Mouse (Mus musculus) cerebellum, postnatal 36 days (tissue): ENCODE measurements around the gene Atad1.
"Not testable (repeated sequence)": the region's sequence is repeated elsewhere in the genome, so short reads cannot be mapped to it uniquely, and the experiment has no call there.

Source experiments
- DNase-seq, 2 experiments: peaks; one replicate each; pipeline ENCODE4 v3.0.0; 2021 to 2022; ENCODE audit warnings: mixed read lengths in 2 of 2

The Atad1 gene

DNA sequence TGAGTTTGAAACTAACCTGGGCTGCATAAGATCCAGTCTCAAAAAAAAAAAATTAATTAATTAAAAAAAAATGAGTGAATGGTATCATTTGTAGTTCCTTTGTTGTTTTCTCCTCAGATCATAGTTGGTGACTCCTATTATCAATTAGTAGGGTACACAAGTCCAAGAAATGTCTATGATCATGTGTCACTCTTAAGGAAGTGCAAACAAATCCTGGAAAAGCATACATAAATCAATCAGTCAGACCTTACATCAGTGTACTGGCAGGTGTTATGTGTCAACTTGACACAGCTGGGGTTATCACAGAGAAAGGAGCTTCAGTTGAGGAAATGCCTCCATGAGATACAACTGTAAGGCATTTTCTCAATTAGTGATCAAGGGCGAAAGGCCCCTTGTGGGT is 71.8 kb downstream of the Atad1 start:
- not testable (repeated sequence) for DNase-seq

DNA sequence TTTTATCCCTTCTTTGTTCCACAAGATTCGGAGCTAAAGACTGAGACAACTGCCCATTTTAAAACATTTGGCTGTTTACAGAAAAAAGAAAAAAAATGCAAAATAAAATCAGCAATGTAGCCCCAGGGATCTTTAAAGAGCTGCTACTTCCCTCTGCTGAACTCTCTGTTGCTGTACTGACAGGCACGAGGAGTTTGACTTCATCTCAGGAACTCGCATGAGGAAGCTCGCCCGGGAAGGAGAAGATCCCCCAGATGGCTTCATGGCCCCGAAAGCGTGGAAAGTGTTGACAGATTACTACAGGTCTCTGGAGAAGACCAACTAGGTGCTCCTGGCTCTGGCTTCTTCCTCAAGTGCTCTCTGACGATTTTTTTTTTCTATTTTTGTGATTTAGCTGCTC is 74.3 kb downstream of the Atad1 start:
- DNase-seq, result no peak

DNA sequence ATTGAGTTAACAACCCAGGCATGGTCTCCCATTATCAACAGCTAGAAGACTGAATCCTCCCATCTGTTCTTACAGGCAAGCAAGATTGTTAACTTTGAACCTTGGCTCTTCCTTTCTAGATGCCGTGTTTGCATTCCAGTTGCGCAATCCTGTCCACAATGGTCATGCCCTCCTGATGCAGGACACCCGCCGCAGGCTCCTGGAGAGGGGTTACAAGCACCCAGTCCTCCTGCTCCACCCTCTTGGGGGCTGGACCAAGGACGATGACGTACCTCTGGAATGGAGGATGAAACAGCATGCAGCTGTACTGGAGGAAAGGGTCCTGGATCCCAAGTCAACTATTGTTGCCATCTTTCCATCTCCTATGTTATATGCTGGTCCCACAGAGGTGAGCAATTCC is 76.7 kb downstream of the Atad1 start:
- no peak for DNase-seq

DNA sequence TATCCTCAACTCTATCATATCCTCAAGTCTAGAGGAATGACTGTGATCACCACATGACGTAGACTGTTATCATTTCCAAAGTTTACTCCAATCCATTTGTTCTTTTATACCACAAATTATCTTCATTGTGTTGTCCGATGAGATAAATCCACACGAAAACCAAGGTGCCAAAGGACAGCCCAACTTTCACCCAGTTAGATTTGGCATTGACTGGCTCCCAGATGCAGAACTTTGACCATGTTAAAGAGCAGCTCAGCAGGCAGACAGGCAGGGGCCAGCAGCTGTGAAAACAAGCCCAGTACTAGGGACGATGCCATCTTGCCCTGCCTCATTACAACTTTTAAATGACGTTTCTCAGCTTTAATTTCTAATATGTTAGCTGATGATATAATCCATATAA is 80.2 kb downstream of the Atad1 start:
- no peak for DNase-seq

DNA sequence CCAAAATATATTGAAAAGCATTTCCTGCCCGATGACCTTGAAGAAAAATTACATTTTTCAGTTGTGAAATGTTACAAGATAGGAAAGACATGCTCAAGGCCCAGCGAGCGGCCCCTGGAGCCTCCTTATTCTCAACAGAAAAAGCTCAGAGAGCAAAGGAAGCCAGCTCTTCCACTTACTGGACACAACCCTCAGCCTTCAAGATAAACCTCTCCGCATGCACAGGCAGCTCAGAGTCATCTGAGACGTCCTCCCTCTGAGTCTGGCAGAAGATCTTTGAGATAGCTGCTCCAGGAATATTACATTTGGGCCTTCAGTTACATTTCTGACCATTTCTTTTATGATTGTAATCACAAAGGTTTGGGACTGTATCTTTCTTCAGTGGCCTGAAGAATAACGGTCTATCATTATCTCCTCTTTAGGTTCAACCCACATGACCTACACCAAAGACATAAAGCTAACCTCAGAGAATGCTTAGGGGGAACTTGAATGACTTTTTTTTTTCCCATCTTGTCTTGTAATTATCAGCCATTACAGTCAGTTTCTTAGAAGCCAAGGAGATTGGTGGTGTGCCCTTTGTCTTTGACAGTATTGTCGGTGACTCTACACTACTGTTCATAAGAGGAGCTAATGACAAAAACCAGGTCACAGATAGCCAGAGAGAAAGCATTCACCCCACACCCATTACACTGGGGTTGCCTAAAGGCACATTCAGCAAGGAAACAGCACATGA is 85.8 kb downstream of the Atad1 start:
- DNase-seq, result no peak

DNA sequence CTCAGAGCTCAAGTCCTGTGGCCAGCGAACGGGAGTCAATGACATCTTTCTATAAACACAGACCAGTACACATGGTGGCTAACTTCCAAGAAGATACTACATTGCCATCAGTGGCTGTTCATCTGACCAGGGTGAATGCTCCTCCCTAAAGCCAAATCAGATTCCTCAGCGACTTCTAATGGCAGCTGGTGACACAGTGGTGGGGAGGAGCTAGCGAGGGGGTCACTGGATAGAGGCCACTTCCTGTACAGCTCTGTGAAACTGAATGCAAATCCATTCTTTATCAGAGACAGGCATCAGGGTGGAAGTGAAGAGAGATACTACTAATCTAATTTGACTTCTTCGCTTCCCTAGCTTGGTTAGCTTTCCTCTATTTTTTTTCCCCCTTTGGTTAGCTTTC is 86.5 kb downstream of the Atad1 start:
- no peak for DNase-seq

DNA sequence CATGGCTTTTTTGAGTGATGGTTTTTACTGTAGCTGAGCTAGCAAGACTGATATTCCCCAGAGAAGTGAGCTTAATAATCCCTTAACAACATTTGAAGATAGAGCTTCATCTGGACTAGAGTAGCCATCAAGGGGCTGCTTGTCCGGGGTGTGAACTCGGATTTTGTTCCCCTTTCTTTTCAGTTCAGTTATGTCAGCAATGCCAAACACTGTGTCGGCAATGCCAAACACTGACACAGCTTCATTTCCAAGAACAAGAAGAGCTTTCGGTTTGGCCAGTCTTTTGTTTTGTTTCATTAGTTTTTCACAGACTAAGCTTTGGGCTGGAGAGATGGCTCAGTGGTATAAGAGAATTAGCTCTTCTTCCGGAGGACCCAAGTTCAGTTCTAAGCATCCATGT is 88.5 kb downstream of the Atad1 start:
- no peak for DNase-seq

DNA sequence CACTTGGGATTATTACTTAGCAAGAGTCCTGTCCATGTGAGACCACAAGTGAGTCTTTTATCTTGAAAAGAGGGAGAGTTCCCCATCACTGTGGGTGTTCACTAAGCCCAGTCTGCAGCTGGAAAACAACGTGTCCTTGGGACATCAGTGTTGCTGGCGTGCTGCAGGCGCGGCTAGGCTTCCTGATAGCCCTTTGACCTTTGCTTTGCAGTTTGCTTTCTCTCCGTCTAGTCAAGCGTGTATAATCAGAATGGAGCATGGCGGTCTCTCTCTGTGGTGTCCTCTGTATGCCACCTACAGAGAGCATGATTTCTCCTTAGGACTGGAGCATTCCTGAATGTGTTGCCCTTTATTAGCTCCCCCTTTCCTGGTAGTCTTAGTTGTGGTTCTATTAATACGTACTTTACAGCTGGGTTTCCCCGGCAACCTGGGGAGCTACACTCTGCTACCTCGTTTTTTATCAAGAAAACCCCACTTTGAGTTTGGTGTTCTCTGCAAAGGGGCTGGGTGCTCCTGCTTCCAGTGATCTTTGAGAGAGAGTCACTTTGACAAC is 91.5 kb downstream of the Atad1 start:
- no peak for DNase-seq

DNA sequence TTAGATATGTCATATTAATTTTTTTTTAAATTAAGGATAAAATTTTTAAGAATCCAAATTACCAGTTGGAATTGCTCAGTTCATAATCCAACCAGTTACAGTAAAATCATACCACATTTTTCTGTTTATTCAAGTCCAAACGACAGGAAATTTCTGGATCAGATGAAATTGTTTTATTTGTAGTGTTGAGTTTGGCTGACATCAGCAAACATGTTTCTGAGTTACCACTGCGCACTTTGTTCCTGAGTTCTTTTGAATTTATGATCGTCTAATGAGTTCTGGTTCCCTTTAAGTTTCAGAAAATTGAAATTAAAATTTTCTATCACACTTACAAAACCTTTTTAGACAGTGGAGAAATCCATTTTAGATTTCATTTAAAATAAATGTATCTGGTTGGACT is 93.2 kb downstream of the Atad1 start:
- DNase-seq, result no peak

DNA sequence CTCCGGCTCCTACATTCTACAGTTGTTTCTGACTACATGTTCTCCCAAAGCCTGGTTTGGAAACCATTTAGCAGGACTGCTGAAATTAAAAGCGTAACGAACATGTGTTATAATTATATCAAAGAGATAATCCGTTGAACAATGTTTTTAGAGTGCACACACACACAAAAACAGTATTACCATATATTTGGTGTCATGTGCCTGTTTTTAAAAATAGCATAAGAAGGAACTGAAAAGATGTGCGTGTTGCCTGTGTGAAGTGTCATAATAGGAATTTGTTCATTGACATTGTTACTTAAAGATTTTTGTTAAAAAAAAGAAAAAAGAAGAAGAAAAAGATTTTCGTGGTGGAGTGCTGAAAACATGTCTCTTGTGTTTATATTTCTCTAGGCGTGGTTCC is 93.6 kb downstream of the Atad1 start:
- no peak for DNase-seq

DNA sequence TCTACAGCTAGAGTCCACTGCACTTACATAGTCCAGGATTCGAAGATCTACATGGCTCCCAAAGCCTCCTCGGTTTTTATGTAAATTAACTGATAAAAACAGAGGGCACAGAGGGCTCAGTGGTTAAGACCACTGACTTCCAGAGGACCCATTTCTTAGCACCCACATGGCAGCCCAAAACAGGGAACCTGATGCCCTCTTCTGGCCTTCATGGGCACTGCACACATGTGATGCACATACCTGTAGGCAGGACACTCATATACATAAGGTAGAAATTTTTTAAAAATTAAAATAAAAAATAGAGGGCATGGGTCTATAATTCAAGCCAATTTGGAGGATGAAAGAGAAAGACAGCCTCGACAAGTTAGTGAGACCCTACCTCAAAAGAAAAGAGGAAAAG is 95.9 kb downstream of the Atad1 start:
- no peak for DNase-seq

DNA sequence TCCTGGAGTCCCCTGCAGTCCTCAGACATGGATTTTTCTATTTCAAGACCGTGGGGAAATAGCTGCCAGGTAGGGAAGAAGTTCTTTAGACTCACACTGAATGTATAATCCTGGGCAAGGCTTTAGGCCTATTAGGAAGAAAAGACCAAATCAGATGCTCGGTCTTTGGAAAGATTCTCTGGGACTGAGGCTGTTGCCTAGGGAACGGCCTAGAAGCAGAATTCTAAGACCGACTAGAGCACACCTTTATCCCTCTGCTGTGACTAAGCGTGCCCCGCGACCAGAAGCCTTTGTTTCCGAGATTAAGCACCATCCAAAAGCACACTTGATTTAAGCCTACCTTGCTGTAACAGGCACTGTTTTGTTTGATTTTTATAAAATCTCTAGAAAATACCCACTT is 97.6 kb downstream of the Atad1 start:
- DNase-seq, result no peak

DNA sequence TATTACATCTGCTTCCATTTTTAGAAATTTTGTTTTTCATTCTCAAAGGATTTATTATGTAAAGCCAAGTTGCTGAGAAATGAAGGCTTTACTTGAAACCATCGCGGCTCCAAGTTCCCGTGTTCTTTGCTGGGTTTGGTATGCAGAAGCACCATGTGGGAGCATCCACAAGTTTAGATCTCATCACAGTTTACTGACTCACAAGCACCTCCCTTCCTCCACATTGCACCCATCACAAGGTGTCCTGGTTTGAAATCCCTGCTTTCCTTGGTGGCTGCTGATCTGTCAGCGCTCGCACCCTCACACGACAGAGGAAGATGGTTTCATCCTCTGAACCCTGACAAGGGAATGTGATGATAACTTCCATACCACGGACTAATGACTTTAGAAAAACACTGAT is 98.1 kb downstream of the Atad1 start:
- DNase-seq, result no peak

DNA sequence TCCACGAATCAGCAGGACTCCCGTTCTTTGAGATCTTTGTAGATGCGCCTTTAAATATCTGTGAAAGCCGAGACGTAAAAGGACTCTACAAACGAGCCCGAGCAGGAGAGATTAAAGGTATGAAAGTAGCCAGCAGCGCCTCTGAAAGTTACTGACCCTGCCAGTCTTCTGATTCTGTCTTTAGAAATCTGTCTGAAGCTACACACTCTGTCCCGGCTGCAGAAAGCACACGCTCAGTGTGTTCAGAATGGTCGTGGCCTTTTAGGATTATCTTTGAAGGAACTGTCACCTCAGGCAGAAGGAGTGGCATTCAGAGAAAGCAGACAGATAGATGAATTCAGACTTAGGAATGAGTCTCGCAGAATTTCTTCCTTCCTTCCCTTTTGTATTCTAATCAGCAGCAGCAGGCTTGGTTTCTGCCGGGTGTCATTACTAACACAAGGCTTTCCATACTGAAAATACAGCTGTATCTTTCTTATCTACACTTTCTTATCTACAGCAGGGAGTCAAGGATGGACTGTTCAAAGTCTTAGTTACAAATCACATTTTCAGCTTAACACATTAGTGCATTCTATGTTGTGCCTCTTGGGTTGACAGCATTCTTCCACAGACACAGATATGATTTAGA is 101.2 kb downstream of the Atad1 start:
- DNase-seq, result no peak

DNA sequence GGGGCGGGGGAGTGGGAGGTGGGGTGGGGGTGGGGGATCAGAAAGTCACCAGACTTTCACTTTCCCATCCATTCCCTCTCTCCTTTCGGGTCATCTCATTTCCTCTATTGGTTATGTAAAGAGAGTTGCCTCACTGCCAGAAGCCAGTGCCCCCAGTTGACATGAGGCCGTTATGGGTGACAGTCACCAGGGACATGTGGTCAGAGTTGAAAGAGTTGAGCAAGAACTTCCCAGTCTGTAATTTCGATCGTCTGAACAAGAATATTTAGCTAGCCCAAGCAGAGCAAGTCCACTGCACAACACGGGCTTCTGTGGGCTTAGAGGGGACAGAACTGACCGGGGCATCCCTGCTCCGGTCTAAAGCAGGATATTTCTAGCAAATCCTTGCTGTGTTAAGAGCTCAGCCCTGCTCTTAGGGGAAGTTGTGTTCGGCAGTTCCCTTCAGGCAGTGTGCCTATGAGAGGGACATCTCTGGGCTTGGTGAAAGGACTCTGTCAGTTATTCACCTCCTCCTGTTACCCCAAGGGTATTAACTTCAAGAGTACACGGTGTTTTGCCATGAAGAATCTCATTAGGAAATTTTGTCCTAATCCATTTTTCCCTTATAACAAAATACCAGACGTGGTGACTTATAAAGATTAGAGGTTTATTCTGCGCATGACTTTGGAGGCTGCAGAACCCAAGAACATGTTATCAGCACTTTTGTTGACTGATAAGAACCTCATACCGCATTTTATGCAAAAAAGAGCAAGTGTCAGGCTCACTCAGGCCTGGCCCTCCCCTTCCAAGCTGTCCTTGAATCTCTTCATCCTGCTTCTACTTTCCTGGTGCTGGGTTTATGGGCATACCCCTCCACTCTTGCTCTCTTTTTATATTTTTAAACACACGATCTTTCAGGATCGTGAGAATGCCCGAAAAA is 102.0 kb downstream of the Atad1 start:
- DNase-seq, result no peak

DNA sequence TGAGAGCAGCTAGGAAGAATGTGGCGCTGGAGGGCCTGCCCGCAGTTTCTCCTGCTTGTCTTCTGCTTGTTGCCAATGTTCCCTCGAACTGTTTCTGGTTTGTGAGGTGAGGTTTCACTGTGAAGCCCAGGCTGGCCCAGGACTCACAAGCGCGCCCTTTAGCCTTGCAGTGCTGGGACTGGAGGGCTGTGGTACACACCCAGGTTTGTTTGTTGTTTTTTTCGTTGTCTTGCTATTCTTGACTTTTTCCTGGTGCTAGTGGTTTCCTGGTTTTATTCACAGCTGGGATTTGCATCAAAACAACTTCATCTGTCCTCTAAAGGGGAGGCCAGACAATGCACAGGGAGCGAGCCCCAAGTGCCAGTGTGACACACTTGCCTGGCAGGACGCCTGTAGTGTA is 104.7 kb downstream of the Atad1 start:
- no peak for DNase-seq

DNA sequence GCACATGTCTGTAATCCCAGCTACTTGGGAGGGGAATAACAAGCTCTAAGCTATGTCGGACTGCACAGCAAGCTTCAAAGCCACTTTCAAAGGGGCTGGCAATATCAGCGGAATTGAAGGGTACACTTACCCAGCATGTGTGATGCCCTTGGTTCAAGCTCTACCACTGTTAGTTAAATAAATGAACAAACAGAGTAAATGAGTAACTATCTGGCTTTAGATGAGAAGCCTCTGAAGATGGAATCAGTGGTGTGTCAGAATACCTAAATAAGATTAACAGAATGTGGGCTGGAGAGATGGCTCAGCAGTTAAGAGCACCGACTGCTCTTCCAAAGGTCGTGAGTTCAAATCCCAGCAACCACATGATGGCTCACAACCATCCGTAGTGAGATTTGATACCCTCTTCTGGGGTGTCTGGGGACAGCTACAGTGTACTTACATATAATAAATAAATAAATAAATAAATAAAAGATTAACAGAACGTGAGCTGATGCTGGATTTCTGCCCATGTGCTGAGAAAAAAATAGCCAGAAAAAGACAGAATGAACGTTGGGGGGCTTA is 110.9 kb downstream of the Atad1 start:
- DNase-seq, result no peak

DNA sequence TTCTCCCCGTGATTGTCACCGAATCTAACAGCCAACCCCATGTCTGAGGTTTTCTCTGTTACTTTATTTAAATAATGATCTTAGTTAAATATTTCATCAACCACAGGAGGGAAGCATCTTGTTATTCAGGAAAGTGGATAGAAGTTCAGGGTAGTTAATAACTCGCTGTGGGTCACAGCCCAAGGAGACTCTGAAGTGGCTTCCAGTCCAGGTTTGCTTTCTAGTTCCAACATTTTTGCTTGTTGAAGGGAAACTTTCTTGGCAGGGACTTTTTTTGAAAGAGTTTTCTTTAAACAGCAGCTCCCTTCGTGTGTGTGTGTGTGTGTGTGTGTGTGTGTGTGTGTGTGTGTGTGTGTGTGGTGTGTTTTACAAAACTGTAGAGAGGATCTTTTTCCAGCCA is 112.0 kb downstream of the Atad1 start:
- no peak for DNase-seq

DNA sequence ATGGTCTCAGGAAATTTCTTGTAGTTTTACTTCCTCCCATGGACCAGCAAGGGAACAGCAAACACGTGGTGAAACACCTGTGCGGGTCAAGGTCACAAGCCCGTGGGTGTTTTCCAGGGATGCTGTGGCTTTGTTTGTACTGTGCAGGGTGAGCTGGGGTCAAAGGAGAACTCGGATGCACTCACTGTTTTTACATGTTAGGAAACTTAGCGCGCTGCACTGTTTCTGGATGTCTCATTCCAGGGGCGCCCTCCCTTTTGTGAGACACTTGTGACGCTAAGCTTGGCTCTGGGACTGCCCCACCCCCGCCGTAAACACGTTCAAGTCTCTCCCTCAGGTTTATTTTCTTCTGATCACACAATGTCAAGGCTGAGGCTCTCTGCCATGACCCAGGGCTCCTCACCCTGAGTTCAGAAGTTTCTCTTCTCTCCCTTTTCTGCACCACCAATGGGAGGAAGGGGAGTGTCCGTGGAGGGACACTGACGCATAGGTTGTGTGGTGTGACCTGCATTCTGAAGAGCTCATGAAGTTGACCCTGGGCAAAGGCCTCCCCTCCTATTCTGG is 112.7 kb downstream of the Atad1 start:
- no peak for DNase-seq

DNA sequence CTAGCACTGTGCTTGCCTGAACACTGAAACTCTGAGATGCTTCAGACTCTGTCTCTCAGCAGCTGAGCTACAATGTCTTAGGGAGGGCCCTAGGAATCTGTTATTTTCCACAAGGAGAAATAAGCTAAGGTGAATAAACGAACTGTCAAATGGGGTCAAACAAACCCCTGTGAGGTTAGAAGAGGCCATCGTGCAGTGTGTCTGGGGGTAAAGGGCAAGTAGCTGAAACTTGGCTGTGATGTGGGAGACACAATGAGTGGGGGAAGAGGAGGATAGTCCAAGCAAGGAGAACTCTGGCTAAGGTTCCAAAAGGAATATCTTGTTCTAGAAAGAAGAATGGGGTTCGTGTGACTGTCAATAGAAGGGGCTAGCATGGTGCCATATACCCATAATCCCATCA is 117.4 kb downstream of the Atad1 start:
- DNase-seq, result no peak
